Mouse (Mus musculus) kidney, adult 2 months (tissue): ENCODE measurements at regions not wholly inside any gene's neighbourhood (a gene's known extent, or its start where the extent isn't known, plus 50 kb on each side); places are given as distances from the start of the nearest gene placed in this dataset.

Experiments
- DNase-seq: peaks from one replicate; pipeline ENCODE4 v3.0.0; 2021
- H3K27ac ChIP-seq: fragments of 200-500 bp; 2 replicates; pipeline ENCODE4 v1.5.1; 2012; ENCODE audit warnings: low read depth, low read length, control low read depth, inconsistent platforms; ENCODE audit not compliant: insufficient read depth
- H3K27me3 ChIP-seq: fragments of 200-500 bp; replicated peaks from 2 replicates; pipeline ENCODE4 v1.6.1; 2012; ENCODE audit warnings: mild to moderate bottlenecking, moderate library complexity, low read length, inconsistent platforms; ENCODE audit not compliant: control insufficient read depth, insufficient read depth
- H3K36me3 ChIP-seq: fragments of 200-500 bp; 2 replicates; pipeline ENCODE4 v1.6.1; 2012; ENCODE audit warnings: mild to moderate bottlenecking, moderate library complexity, low read length, inconsistent platforms; ENCODE audit not compliant: control insufficient read depth, insufficient read depth
- H3K4me1 ChIP-seq: fragments of 200-500 bp; 2 replicates; pipeline ENCODE4 v1.6.1; 2011; ENCODE audit warnings: low read length; ENCODE audit not compliant: control insufficient read depth, insufficient read depth
- H3K4me3 ChIP-seq: fragments of 200-500 bp; 2 replicates; pipeline ENCODE4 v1.5.1; 2011; ENCODE audit warnings: mild to moderate bottlenecking, low read depth, low read length, control low read depth; ENCODE audit not compliant: insufficient read depth
- CTCF ChIP-seq: fragments of 200-500 bp; conservative IDR thresholded peaks from 2 replicates; pipeline ENCODE4 v1.5.1; 2011; ENCODE audit warnings: low read depth, mild to moderate bottlenecking, control low read depth, low read length, moderate library complexity, mixed read lengths; ENCODE audit not compliant: insufficient read depth, insufficient read length
- POLR2A ChIP-seq: fragments of 200-500 bp; IDR thresholded peaks from one replicate; pipeline ENCODE4 v1.6.1; 2011; ENCODE audit warnings: low read depth, low read length, control low read depth
- WGBS: fragments of 180-500 bp; shearing (Covaris S2); methylation state at CpG from one replicate; pipeline ENCODE4 v1.1.7; 2018; 5-methylcytosine and 5-hydroxymethylcytosine counted together

- no peak overlapping the region for H3K27ac ChIP-seq
- H3K36me3 ChIP-seq: no peaks in the 10 kb centered on the region
- DNase-seq: no peak
- no peaks in the 10 kb centered on the region for H3K4me1 ChIP-seq
- WGBS: 92% methylated on average over 3 of the region's 3 CpGs
- no peaks in the 10 kb centered on the region for H3K27me3 ChIP-seq
- H3K4me3 ChIP-seq: no peak overlapping the region
- TF ChIP-seq POLR2A (no peak), CTCF (no peak)
Observed at GRCm38 (mm10) chr15:62374641-62375040, 1451.8 kb upstream of the A1bg start.

- Histone ChIP-seq H3K36me3 (no peaks in the 10 kb centered on the region), H3K4me3 (no peak overlapping the region), H3K4me1 (no peaks in the 10 kb centered on the region), H3K27me3 (no peaks in the 10 kb centered on the region), H3K27ac (no peak overlapping the region)
- TF ChIP-seq POLR2A (no peak), CTCF (no peak)
- no peak for DNase-seq
Observed at GRCm38 (mm10) chr15:62361171-62361570, 1438.4 kb upstream of the A1bg start.

- Histone ChIP-seq H3K36me3 (no peaks in the 10 kb centered on the region), H3K4me3 (no peak overlapping the region), H3K27me3 (no peaks in the 10 kb centered on the region), H3K27ac (no peak overlapping the region), H3K4me1 (no peaks in the 10 kb centered on the region)
- DNase-seq: no peak
- TF ChIP-seq CTCF: no peak
- TF ChIP-seq POLR2A: no peak
- 60% methylated on average over 8 of the region's 8 CpGs for WGBS
Observed at GRCm38 (mm10) chr15:62358338-62359239, 1435.8 kb upstream of the A1bg start.

GRCm38 (mm10) chr15:62353786-62354185, 1431.0 kb upstream of the A1bg start:
- H3K4me3 ChIP-seq: no peak overlapping the region
- no peaks in the 10 kb centered on the region for H3K4me1 ChIP-seq
- no peak overlapping the region for H3K27ac ChIP-seq
- no peaks in the 10 kb centered on the region for H3K27me3 ChIP-seq
- DNase-seq: no peak
- no peaks in the 10 kb centered on the region for H3K36me3 ChIP-seq
- WGBS: 66% methylated on average over 4 of the region's 4 CpGs
- TF ChIP-seq POLR2A: no peak
- TF ChIP-seq CTCF: no peak

- no peak for TF ChIP-seq CTCF
- no peak for TF ChIP-seq POLR2A
- no peak overlapping the region for H3K4me3 ChIP-seq
- no peaks in the 10 kb centered on the region for H3K27me3 ChIP-seq
- no peak for DNase-seq
- no peaks in the 10 kb centered on the region for H3K4me1 ChIP-seq
- 89% methylated on average over 6 of the region's 6 CpGs for WGBS
- H3K27ac ChIP-seq: no peak overlapping the region
- H3K36me3 ChIP-seq: no peaks in the 10 kb centered on the region
Observed at GRCm38 (mm10) chr15:62350862-62351757, 1428.3 kb upstream of the A1bg start.

GRCm38 (mm10) chr15:62349981-62350380, 1427.2 kb upstream of the A1bg start:
- DNase-seq: peak; percentile 46
- H3K36me3 ChIP-seq: no peaks in the 10 kb centered on the region
- H3K27me3 ChIP-seq: no peaks in the 10 kb centered on the region
- 74% methylated on average over 3 of the region's 3 CpGs for WGBS
- TF ChIP-seq CTCF: no peak
- TF ChIP-seq POLR2A: no peak
- H3K27ac ChIP-seq: no peak overlapping the region
- H3K4me1 ChIP-seq: no peaks in the 10 kb centered on the region
- H3K4me3 ChIP-seq: no peak overlapping the region

GRCm38 (mm10) chr15:62348956-62349355, 1426.1 kb upstream of the A1bg start:
- no peak overlapping the region for H3K4me3 ChIP-seq
- no peaks in the 10 kb centered on the region for H3K27me3 ChIP-seq
- no peak overlapping the region for H3K27ac ChIP-seq
- H3K36me3 ChIP-seq: no peaks in the 10 kb centered on the region
- no peaks in the 10 kb centered on the region for H3K4me1 ChIP-seq
- 99% methylated on average over 2 of the region's 2 CpGs for WGBS
- no peak for TF ChIP-seq CTCF
- no peak for TF ChIP-seq POLR2A
- DNase-seq: no peak
